Mouse (Mus musculus): Measurements from ENCODE around the gene Dnaaf1. TPM values are rescaled to one million over a fixed set of nuclear protein-coding genes. Genes with fewer than 3 reads are reported as not detected.

The Dnaaf1 gene
- total and polyA plus RNA-seq, 3 experiments, result 0.19 to 0.54 TPM; not detected in 1

- TF ChIP-seq MAX (IDR thresholded peaks at IDR 0.05; ENCODE audit: low read length) (no peak), TBP (IDR thresholded peaks at IDR 0.05; ENCODE audit: low read depth, low read length) (no peak), MAFK (IDR thresholded peaks at IDR 0.05; ENCODE audit: borderline replicate concordance, low read depth, low read length) (no peak), CHD2 (IDR thresholded peaks at IDR 0.05; ENCODE audit: low read length) (no peak), ZMIZ1 (IDR thresholded peaks at IDR 0.05; ENCODE audit: low read depth, low read length) (no peak)
- H3K9ac ChIP-seq (ENCODE audit: control insufficient read depth, low read depth, low read length, poor library complexity, severe bottlenecking), result no peak overlapping the region
- peaks cover 0 to 2% of the 10 kb centered on the region in 2 experiments; a peak in 1 of 4 replicates for H3K4me1 ChIP-seq (ENCODE audit: control insufficient read depth in 1 of 2, insufficient read depth in 2 of 2, low read length in 2 of 2)
- H3K79me2 ChIP-seq (ENCODE audit: control insufficient read depth, insufficient read depth, low read length, poor library complexity), result no peaks in the 10 kb centered on the region
- H3K9me3 ChIP-seq (replicated peaks; ENCODE audit: insufficient read depth, low read length), result no peaks in the 10 kb centered on the region
- no peak for DNase-seq (ENCODE audit: low read depth, low spot score)
- no peaks in the 10 kb centered on the region; a peak in 1 of 4 replicates for H3K36me3 ChIP-seq (ENCODE audit: control insufficient read depth in 1 of 2, insufficient read depth in 2 of 2, low read length in 2 of 2)
- H3K27ac ChIP-seq (ENCODE audit: control insufficient read depth, low read depth, low read length), result no peak overlapping the region
- no peaks in the 10 kb centered on the region for H3K27me3 ChIP-seq (ENCODE audit: control insufficient read depth in 1 of 2, insufficient read depth in 2 of 2, low read length in 2 of 2)
- no peak overlapping the region for H3K4me3 ChIP-seq (ENCODE audit: control insufficient read depth in 1 of 2, insufficient read depth in 1 of 2, low read depth in 2 of 2, low read length in 2 of 2)
Measured at GRCm38 (mm10) chr8:119566367-119566766, 8.7 kb upstream of the Dnaaf1 start.

- TF ChIP-seq MEF2A (IDR thresholded peaks at IDR 0.05; ENCODE audit: extremely low read depth, insufficient replicate concordance, low read depth, low read length, poor library complexity, severe bottlenecking), result no peak
- TF ChIP-seq RCOR1 (IDR thresholded peaks at IDR 0.05; ENCODE audit: low read depth, low read length), result no peak
- no peak for TF ChIP-seq JUND (IDR thresholded peaks at IDR 0.05; ENCODE audit: low read depth, low read length)
- peaks cover 9% of the 10 kb centered on the region for H3K79me2 ChIP-seq (ENCODE audit: control insufficient read depth, insufficient read depth, low read length, poor library complexity)
- H3K27me3 ChIP-seq (ENCODE audit: control insufficient read depth in 1 of 2, insufficient read depth in 2 of 2, low read length in 2 of 2), result no peaks in the 10 kb centered on the region
- no peak overlapping the region for H3K27ac ChIP-seq (ENCODE audit: control insufficient read depth, low read depth, low read length)
- DNase-seq (ENCODE audit: low read depth, low spot score), result no peak
- H3K9me3 ChIP-seq (replicated peaks; ENCODE audit: insufficient read depth, low read length), result no peaks in the 10 kb centered on the region
- no peak overlapping the region for H3K9ac ChIP-seq (ENCODE audit: control insufficient read depth, low read depth, low read length, poor library complexity, severe bottlenecking)
- peaks cover 1 to 7% of the 10 kb centered on the region in 2 experiments; a peak in 2 of 4 replicates for H3K4me1 ChIP-seq (ENCODE audit: control insufficient read depth in 1 of 2, insufficient read depth in 2 of 2, low read length in 2 of 2)
- H3K36me3 ChIP-seq (ENCODE audit: control insufficient read depth in 1 of 2, insufficient read depth in 2 of 2, low read length in 2 of 2), result no peaks in the 10 kb centered on the region; a peak in 1 of 4 replicates
- no peak overlapping the region for H3K4me3 ChIP-seq (ENCODE audit: control insufficient read depth in 1 of 2, insufficient read depth in 1 of 2, low read depth in 2 of 2, low read length in 2 of 2)
Measured at GRCm38 (mm10) chr8:119568251-119568650, 6.8 kb upstream of the Dnaaf1 start.

GRCm38 (mm10) chr8:119568951-119569350 is 6.1 kb upstream of the Dnaaf1 start:
- Histone ChIP-seq H3K9ac (ENCODE audit: control insufficient read depth, low read depth, low read length, poor library complexity, severe bottlenecking) (no peak overlapping the region), H3K36me3 (ENCODE audit: control insufficient read depth in 1 of 2, insufficient read depth in 2 of 2, low read length in 2 of 2) (peaks cover 0 to 5% of the 10 kb centered on the region in 2 experiments; a peak in 3 of 4 replicates)

More at GRCm38 (mm10) chr8:119568951-119569350, 6.1 kb upstream of the Dnaaf1 start:
- Histone ChIP-seq H3K4me1 (ENCODE audit: control insufficient read depth in 1 of 2, insufficient read depth in 2 of 2, low read length in 2 of 2) (peaks cover 7 to 12% of the 10 kb centered on the region in 2 experiments; a peak in 3 of 4 replicates), H3K4me3 (ENCODE audit: control insufficient read depth in 1 of 2, insufficient read depth in 1 of 2, low read depth in 2 of 2, low read length in 2 of 2) (no peak overlapping the region), H3K27ac (ENCODE audit: control insufficient read depth, low read depth, low read length) (no peak overlapping the region), H3K27me3 (ENCODE audit: control insufficient read depth in 1 of 2, insufficient read depth in 2 of 2, low read length in 2 of 2) (no peaks in the 10 kb centered on the region), H3K9me3 (replicated peaks; ENCODE audit: insufficient read depth, low read length) (no peaks in the 10 kb centered on the region), H3K79me2 (ENCODE audit: control insufficient read depth, insufficient read depth, low read length, poor library complexity) (peaks cover 14% of the 10 kb centered on the region)
- TF ChIP-seq CTCF (IDR thresholded peaks at IDR 0.05 in 2 of 3, conservative IDR thresholded peaks at IDR 0.05 in 1 of 3; ENCODE audit: control insufficient read depth in 1 of 3, insufficient read depth in 1 of 3, low read depth in 2 of 3, low read length in 3 of 3, poor library complexity in 1 of 3, severe bottlenecking in 1 of 3) (no peak), EP300 (IDR thresholded peaks at IDR 0.05; ENCODE audit: low read depth in 1 of 2, low read length in 2 of 2) (no peak), ETS1 (IDR thresholded peaks at IDR 0.05; ENCODE audit: low read depth, low read length) (no peak), KAT2A (conservative IDR thresholded peaks at IDR 0.05; ENCODE audit: low read depth, low read length) (no peak), ZNF384 (IDR thresholded peaks at IDR 0.05; ENCODE audit: low read depth, low read length) (no peak), POLR2AphosphoS5 (IDR thresholded peaks at IDR 0.05; ENCODE audit: borderline replicate concordance, low read depth, low read length) (no peak), MAFK (IDR thresholded peaks at IDR 0.05; ENCODE audit: borderline replicate concordance, low read depth, low read length) (no peak), NRF1 (IDR thresholded peaks at IDR 0.05; ENCODE audit: insufficient read depth, low read depth, low read length, poor library complexity, severe bottlenecking) (no peak), CHD1 (IDR thresholded peaks at IDR 0.05; ENCODE audit: low read depth, low read length) (no peak)
- DNase-seq (ENCODE audit: low read depth, low spot score), result no peak

Data from MEL (cell line).